Mouse (Mus musculus) layer of hippocampus, adult 18-20 months (tissue): ENCODE data around the gene Xpnpep3. TPM values are rescaled to one million over a fixed set of nuclear protein-coding genes. Genes with fewer than 3 reads are reported as not detected.
"Not testable (repeated sequence)": the region's sequence is repeated elsewhere in the genome, so short reads cannot be mapped to it uniquely, and the experiment has no call there.

Experiments
- DNase-seq, 2 experiments: peaks; one replicate each; pipeline ENCODE4 v3.0.0; 2022; ENCODE audit warnings: low spot score in 2 of 2
- total RNA-seq, 2 experiments: library from RNA; stranded (reverse); gene quantifications; 2 replicates each; pipeline ENCODE4 v1.2.3; 2021

Gene Xpnpep3
- total RNA-seq, 2 experiments from 2014 or later: 14.3 to 16.6 TPM

DNA sequence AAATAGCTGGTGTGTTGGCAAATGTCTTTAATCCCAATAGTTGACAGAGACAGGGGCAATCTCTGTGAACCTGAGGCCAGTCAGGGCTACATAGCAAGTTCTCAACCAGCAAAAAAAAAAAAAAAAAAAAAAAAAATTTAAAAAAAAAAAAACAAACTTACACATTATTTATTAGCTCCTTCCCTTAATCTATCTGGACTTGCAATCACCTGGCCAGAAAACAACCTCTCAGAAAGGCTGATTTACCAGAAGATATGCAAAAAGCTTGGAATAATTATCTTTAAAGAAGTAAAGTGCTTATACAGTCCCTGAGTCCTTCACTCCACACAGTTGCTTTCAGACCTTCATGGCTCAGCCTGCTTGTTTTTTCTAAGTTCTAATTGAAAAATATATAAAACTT lies 1.7 kb upstream of the Xpnpep3 start:
- DNase-seq: no peak

DNA sequence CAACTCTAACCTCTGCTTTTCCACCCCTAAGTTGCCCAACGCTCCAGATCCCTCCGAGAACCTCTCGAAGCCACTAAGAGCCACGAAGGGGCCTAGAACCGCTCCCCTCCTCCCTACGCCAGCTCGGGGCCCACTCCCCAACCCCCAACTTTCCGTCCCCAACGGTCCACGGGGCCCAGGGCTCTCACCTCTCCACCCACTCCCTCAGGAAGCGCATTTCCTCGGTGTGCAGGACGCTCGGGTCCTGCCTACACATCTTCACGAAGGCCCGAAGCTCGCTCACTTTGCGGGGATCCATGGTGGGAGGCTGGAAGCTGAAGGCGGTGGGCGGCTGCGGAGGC lies 671 bp upstream of the Xpnpep3 start:
- DNase-seq: no peak

DNA sequence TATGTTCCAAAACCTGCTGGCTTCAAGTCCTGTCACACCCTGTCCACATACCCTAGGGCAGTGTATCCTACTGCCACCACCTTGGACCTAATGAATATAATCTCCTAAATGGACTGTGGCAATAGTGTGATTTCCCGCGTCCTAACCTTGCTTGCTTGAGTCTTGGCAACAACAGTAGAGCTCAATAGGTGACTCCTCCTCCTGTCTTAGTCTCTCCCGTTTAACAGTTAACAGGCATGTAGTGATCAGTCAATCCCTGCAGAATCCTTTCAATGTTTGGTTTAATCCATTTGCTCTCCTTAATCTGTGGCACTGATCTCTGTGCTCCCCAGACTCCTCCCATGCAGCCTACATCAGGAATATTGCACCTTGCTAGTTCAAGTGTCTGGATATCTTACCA lies 5.1 kb downstream of the Xpnpep3 start:
- DNase-seq: no peak

DNA sequence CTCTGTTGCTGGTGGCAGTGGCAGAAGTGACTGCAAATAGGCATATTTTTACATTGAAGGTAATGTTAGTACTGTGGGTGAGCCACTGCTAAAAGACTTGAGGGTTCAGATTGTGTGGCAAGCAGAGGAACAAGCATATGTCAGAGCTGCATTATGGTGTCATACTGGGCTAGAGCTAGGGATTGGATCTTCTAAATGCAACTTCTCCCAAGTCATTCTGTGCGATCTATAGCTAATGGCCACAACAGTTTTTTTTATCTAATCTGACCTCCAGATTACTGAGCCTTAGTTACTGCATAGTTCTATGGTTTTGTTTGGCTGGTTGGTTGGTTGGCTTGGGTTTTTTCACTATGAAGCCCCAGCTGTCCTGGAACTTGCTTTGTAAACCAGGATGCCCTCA lies 8.3 kb downstream of the Xpnpep3 start, which contains the start of gene Dnajb7:
TSS of gene Dnajb7 (minus strand) at position 101 of the 400 bp plus-strand sequence.
- DNase-seq: no peak

DNA sequence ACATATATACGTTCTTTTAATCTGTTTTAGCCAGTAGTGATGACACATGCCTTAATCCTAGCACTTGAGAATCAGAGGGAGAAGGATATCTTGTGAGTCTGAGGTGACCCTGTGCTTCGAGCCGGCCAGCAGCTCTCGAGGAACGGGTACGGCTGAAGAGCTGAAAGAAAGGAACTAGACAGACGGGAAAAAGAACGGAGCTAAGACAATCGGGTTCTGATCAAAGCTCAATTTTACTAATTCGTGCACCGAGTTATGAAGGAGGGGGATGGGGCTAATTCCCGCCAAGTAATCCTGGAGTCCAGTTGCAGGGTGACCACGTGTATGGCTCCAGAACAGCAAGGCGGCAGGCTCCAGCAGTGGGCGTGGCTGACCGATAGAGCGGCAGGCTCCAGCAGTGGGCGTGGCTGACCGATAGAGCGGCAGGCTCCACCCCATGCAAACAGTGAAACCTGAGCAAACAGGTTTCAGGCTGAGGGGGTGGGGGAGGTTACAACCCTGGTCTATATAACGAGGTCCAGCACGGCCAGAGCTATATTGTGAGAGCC lies 16.9 kb downstream of the Xpnpep3 start:
- DNase-seq: not testable (repeated sequence)

DNA sequence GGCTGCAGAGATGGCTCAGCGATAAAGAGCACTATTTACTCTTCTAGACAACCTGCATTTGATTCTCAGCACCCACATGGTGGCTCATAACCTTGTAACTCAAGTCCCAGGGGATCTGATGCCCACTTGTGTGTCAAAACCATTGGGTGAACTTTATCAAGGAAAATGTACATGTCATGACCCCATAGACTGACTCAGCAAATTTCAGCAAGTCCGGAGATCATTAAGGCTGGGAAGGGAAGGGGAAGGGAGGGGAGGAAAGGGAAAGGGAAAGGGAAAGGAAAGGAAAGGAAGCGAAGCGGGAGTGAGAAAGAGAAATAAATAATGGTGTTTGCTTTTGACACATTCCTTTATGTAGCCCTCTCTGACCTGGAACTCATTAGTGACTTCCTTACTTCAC lies 18.1 kb downstream of the Xpnpep3 start:
- DNase-seq: no peak

DNA sequence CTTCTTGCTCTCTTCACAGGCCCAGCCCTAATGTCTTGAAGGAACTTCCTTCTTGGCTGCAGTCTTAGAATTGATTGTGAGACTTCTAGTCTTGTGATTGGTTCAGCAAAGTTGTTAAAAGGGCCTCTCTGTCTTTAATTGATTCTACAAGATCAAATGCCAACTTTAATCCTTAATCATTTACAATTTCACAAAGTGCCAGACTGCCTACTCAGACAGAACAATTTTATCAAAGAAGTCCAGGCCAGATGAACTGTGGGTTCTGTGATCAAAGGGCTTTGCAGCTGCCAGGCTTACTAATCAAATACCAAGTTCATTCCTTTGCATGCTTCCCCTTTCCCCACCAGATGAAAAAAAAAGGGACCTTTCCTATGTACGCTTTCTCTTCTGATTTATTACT lies 21.5 kb downstream of the Xpnpep3 start:
- DNase-seq: no peak

DNA sequence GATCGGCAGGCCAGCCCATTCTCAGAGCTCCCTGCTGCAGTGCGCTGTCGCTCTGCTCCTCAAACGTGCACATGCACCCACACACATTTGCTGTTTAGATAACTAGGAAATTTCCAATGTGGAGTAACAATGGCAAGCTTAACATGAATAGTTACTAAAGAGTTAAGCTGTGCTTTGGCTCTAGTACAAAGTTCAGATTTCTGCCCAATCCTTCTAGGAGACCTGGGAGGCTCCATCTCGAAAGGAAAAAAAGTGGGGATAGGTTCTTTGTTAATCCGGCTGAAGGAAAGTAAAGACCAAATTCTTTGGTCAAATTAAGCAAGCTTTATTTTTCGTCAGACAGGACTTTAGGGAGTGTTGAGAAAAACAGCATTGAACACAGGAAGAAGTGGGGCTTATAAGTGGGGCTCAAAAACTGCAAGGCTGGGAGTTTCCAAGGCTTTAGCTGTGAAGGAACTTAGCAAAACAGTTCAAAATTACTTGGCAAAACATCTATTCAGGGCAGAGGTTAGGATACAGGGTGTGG lies 22.3 kb downstream of the Xpnpep3 start:
- peak; percentile 16 to 43 for DNase-seq

DNA sequence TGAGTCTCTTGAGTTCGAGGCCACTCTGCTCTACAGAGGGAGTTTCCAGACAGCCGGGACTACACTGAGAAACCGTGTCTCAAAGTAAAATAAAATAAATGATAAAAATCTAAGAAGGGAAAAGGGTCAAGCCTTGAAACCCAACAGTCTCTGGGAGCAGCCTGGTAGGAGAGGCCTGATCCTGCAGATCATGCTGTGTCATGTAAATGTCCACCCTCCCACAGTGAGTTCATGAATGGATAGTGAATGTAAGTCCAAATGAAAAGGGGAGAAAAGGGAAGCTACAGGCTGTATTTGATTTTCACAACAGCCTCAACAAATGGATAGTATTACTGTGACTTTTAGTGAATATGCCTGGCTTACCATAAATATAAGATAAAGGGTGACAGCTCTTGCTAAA lies 25.4 kb downstream of the Xpnpep3 start:
- DNase-seq: no peak

DNA sequence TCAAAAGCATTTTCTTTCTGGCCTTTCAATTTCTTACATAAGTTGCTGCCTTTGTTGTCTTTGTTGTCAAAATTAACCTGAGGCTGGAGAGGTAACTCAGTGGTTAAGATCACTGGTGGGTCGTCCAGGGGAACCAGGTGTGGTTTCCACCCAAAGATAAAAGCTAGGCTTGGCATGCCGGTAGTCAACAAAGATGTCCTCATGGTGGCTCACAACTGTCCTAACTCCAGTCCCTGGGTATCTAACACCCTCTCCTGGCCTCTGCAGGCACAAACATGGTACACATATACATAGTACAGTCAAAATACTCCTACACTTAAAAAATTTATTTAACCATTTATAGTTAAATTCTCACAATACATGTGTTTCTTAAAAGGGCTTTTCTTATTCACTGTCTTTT lies 28.0 kb downstream of the Xpnpep3 start:
- no peak for DNase-seq

DNA sequence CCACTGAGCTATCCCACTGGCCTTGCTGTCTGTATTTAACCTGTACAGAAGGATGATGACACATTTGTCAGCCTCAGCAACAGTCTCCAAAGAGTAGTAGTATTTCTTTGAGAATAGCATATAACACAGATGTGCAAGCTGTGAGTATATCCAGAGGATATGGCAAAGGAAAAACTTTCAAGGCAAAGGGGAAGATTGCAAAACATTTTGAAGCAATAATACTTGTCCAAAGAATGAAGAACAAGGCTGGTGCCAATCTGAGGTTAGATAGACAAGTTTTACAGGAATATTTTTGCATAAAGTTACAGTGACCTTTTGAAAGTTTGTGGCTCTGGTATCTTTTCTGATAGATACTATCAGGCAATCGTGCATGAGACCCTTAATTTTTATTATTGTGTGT lies 31.3 kb downstream of the Xpnpep3 start:
- DNase-seq: no peak

DNA sequence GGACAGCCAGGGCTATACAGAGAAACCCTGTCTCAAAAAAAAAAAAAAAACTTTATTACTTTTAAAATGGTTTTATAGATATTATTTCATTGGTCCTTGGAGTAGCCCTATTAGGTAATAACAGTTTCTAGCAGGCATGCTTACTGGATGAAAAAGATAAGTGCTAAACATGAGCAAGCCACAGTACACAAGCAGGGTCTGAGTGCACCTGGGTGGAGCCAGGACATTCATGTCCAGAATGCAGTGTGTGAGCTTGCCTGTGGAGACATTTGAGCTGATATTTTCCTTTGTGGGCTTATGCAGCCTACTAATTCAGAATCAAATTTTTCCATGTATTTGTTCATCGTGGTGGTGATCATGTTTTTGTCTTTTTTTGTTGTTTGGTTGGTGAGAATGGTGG lies 38.4 kb downstream of the Xpnpep3 start:
- no peak for DNase-seq

DNA sequence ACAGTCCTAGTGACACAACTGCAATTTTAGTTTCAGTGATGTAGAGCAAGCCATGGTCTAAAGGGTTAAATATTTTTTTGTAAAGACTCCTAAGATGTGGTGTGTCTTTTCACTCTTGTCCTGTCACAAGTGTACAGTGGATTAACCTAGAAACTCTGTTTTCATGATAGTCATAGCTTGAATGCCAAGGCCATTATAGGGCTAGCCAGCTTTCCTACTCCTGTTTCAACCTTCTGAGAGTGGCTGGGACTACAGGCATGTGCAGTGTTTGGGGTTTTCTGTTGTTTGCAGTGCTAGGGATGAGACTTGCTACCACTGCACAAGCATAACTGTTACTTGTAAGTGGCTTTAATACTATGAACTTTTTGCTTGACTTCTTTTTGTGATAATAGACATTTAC lies 39.3 kb downstream of the Xpnpep3 start:
- DNase-seq: no peak

DNA sequence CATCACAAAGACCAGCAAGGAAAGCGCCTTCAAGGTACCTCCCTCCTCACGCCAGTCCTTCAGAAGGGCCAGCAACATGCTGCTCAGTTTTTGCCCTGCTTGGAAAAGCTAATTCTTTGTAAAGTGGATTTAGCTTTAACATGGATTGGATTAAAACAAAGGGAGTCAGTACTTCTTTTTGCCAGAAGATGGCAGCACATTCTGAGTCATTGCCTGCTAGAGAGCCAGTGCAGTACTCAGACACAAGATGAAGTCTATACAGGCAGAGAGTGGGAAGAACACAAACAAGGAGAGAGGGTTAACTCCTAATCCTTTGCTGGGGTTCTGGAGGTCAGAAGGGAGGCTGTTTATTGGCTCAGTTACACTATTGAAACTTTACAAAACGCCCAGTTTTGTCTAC lies 48.5 kb downstream of the Xpnpep3 start:
- DNase-seq: peak; percentile 45 to 84

DNA sequence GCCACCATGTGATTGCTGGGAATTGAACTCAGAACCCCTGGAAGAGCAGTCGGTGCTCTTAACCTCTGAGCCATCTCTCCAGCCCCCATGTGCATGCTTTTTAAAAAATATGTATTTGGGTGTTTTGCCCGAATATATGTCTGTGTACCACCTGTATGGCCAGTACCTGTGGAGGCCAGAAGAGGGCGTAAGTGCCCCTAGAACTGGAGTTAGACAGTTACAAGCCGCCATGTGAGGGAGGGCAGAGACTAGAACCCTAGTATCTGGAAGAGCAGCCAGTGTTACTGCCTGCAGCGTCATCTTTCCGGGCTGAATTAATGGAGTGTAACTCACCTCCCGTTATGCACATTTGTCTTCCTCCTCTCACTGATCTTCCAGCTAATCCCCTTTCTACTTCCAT lies 61.6 kb downstream of the Xpnpep3 start:
- no peak for DNase-seq

DNA sequence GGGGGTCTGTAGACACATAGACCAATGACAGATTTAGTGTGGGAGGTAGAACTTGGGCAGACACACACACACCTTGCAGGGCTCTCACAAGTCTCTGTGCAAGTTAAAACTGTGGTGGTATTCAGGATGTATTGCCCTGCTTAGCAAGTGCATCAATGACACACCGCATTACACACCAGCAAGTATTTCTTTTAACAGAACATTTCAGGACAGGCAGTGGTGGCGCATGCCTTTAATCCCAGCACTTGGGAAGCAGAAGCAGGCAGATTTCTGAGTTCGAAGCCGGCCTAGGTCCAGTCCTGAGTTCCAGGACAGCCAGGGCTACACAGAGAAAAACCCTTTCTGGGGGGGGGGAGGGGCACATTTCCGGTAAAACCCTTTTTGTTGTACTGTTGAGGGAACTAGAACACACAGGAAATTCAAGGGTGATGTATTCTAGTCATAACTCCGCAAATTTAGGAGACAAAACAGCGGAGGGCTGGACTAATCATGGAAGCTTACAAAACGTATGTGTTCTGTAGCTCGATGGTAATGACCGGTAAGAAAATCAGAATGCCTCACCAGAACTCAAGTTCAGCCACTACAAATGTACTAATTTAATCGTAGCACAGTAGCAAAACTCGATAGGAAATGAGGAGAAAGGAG lies 65.2 kb downstream of the Xpnpep3 start:
- no peak for DNase-seq

DNA sequence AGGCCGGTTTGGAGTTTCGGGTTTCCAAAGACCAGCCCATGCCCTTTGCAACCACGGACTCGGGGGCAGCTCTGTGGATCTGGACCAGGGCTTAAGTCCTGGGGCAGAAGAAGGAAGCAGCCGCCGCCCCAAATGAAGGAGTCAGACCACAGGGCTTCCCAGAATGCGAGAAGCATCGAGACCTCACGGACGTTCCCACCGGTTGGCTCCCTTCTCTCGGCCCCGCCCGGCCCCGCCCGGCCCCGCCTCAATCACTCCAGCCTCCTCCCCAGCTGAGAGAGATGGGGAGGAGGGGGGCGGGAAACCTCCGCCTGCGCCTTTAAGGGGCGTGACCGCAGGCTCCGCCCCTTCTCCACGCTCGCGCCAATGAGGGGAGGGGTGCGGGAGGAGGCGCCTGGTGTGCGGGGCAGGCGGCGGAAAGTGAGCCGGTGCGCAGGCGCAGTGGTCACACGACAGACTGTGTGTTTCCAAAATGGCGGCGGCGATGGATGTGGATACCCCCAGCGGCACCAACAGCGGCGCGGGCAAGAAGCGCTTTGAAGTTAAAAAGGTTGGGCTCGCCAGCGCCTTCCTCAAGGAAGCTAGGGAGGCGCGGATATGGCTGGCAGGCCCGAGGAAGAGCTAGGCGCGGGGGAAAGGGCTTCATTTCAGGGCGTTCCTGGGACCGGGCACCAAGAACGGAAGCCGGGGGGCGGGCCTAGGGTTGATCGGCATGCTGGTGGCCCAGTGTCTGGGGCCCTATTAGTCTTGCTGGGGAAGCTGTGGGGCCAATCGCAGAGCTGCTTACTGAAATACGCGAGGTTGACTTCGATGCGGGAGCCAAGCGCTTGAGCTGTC lies 66.2 kb downstream of the Xpnpep3 start, which contains the start of gene Rbx1:
TSS of gene Rbx1 (plus strand) at position 396 of the 837 bp plus-strand sequence.
- peak; percentile 99 for DNase-seq

DNA sequence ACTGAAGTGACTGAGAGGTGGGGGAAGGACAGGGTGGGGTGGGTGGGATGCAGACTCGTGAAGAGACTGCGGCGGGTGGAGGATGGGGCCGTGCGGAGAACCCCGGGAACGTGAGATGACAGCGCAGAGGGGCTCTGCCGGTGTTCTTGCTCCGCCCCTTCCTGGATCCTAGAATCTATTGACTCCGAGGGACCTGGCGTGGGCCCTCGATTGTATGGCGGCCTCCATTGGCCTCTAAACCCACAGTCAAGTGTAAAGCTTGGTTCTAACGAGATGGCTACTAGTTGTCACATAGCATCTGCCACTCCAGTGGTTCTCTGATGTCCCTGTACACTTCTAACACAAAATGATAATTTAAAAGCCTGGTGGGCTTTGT lies 66.8 kb downstream of the Xpnpep3 start:
- no peak for DNase-seq

DNA sequence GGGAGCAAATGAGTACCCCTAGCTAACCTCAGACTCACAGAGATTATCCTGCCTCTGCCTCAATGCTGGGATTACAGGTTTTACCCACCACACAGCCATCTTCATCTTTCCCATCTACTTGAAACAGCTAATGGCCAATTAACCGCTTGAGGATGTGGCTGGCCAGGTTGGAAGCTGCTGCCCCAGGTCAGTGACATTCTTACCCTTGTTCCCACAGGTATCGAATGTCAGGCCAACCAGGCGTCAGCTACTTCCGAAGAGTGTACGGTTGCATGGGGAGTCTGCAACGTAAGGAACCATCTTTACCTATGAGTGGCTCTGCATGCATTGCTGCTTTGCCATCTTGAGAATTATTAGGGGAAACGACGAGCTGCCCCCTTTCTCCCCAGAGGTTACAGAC lies 70.8 kb downstream of the Xpnpep3 start:
- DNase-seq: no peak

DNA sequence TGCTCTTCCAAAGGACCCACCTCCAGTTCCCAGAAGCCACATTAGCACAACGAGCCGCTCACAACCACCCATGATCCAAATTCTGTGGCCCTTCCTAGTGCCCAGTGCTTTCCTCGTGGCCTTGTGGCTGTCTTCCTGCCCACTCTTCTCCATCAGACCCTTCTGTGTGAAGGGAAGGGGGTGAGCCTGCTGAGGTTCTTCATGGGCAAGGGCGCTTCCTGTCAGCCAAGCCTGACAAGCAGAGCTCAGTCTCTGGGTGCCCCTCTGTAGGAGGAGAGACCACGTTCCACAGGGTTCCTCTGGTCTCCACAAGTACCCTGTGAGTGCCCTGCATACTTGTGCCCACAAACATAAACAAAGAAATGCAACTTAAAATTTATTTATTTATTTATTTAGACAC lies 72.3 kb downstream of the Xpnpep3 start:
- DNase-seq: no peak

DNA sequence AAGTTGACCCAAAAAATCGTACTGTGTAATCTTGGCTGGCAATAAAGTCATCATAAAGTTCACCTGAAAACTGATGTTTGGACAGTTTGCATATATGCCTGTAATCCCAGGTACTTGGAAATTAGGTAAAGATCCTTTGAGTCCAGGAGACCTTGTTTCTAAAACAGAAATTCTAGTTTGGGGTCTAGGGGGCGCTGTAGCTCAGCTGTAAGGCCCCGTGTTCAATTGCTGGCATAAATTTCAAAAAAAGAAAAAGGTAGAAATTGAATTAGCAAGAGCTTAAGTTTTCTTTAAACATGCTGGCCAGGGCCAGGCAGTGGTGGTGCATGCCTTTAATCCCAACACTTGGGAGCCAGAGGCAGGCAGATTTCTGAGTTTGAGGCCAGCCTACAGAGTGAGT lies 75.7 kb downstream of the Xpnpep3 start:
- peak in 1 of 2 experiments; percentile 47 for DNase-seq

DNA sequence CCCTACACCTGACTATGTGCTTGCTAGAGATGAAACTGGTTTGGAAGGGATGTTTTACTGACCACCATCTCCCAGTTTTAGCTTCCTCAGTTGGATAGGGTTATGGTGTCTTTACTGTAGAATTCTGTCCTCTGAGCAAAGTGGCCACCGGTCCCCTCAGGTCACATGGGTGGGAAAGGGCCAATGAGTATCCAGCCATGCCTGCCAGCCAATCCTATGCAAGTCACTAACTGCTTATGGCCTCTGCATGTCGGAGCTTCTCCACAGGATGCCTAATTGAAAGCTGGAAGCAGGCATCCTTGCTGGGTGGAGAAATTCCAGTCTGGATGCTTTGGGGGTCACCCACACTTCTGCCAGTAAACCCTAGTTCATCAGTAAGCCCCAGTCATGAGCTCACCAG lies 76.7 kb downstream of the Xpnpep3 start:
- DNase-seq: no peak
